31 mouse cellular contexts compared by ENCODE assay signal in genomic region chr4:149157415-149157973, GRCm38 (mm10). TPM values are rescaled to one million over a fixed set of nuclear protein-coding genes. Genes with fewer than 3 reads are reported as not detected.
DNase-seq lines count a peak whose midpoint lies in the region; ATAC-seq and TF ChIP-seq lines count a peak whose summit lies in the region.
"Had no signal": no experiment of that assay in that cellular context is flagged by ENCODE, and none has a peak within 500 bp of the region (broad histone marks: within the 10 kb centered on the region; RNA-seq: fewer than 3 reads in every experiment).

No protein-coding gene starts in this region.

- H3K36me3 ChIP-seq in intestine, postnatal 0 days (ENCODE audit: control insufficient read depth, insufficient read depth), result peaks cover 96% of the 10 kb centered on the region

- no peak for TF ChIP-seq POLR2A in lung, adult 2 months (IDR thresholded peaks at IDR 0.05; ENCODE audit: borderline replicate concordance, extremely low read depth, low read depth, low read length)

- H3K9me3 ChIP-seq in intestine, postnatal 0 days (ENCODE audit: control insufficient read depth), result no peaks in the 10 kb centered on the region
- H3K9me3 ChIP-seq: embryonic facial prominence, embryonic 13.5 days; forebrain, embryonic 13.5 days; heart, embryonic 10.5 days had no signal

- H3K4me2 ChIP-seq in intestine, postnatal 0 days (replicated peaks; ENCODE audit: low read depth), result no peak overlapping the region
- H3K4me2 ChIP-seq: embryonic facial prominence, embryonic 13.5 days; forebrain, embryonic 13.5 days; heart, embryonic 13.5 days; hindbrain, embryonic 14.5 days had no signal

- no peak overlapping the region for H3K9ac ChIP-seq in intestine, postnatal 0 days (ENCODE audit: low read depth, low read length)
- H3K9ac ChIP-seq: embryonic facial prominence, embryonic 13.5 days; forebrain, embryonic 13.5 days; heart, embryonic 13.5 days; hindbrain, embryonic 14.5 days had no signal

- no peak for TF ChIP-seq CTCF in intestine, postnatal 0 days (IDR thresholded peaks at IDR 0.05; ENCODE audit: low read depth)
- no peak for TF ChIP-seq CTCF in lung, adult 2 months (IDR thresholded peaks at IDR 0.05; ENCODE audit: insufficient read depth, low read length)

- intact Hi-C loops in left cerebral cortex, postnatal 10 days (cut with DNase I), result no loop called here

- no peaks in the 10 kb centered on the region for H3K27me3 ChIP-seq in intestine, postnatal 0 days (replicated peaks; ENCODE audit: control insufficient read depth, insufficient read depth, low read length)
- H3K27me3 ChIP-seq: embryonic facial prominence, embryonic 13.5 days; forebrain, embryonic 13.5 days; heart, embryonic 13.5 days had no signal

- peak overlapping the region; percentile 21; the same call in 1 of the 2 replicates for H3K27ac ChIP-seq in intestine, postnatal 0 days (ENCODE audit: low read depth, low read length)
- H3K27ac ChIP-seq: embryonic facial prominence, embryonic 10.5 days; embryonic facial prominence, embryonic 13.5 days; forebrain, embryonic 13.5 days; heart, adult 2 months; heart, embryonic 10.5 days; heart, embryonic 13.5 days; hindbrain, embryonic 14.5 days had no signal

- ATAC-seq in intestine, postnatal 0 days, result peak; percentile 84
- ATAC-seq: CD4-positive, CD25-positive, alpha-beta regulatory T cell, adult 4 months; forebrain, embryonic 13.5 days; forebrain, embryonic 16.5 days had no signal

- no peak overlapping the region for H3K4me3 ChIP-seq in intestine, postnatal 0 days (ENCODE audit: low read depth, low read length)
- H3K4me3 ChIP-seq in lung, adult 2 months (replicated peaks; ENCODE audit: extremely low read depth, low read depth, low read length), result no peak overlapping the region
- H3K4me3 ChIP-seq: embryonic facial prominence, embryonic 10.5 days; embryonic facial prominence, embryonic 13.5 days; erythroblast, embryonic 14.5 days; forebrain, embryonic 13.5 days; heart, adult 2 months; heart, embryonic 10.5 days; heart, embryonic 13.5 days had no signal

- WGBS in intestine, postnatal 0 days, result 58% methylated on average over 8 of the region's 8 CpGs
- WGBS in lung, adult 2 months, result 88% methylated on average over 8 of the region's 8 CpGs

- no peaks in the 10 kb centered on the region for H3K4me1 ChIP-seq in intestine, postnatal 0 days (replicated peaks; ENCODE audit: control insufficient read depth, insufficient read depth, low read length)
- no peaks in the 10 kb centered on the region for H3K4me1 ChIP-seq in lung, adult 2 months (ENCODE audit: control insufficient read depth, insufficient read depth, low read length)
- H3K4me1 ChIP-seq: embryonic facial prominence, embryonic 10.5 days; embryonic facial prominence, embryonic 13.5 days; forebrain, embryonic 13.5 days; heart, embryonic 13.5 days had no signal

- DNase-seq in ES-CJ7 (ENCODE audit: low read depth, low spot score) (peak; percentile 89), ZHBTc4 (ENCODE audit: low read depth, low spot score) (peak; percentile 87)
- no peak for DNase-seq in right cerebral cortex, adult 18-20 months
- no peak for DNase-seq in left cerebral cortex, postnatal 10 days (ENCODE audit: extremely low spot score in 1 of 2, low spot score in 2 of 2)
- DNase-seq in lung, adult 2 months, result no peak
- no peak for DNase-seq in lung, postnatal 25 days (ENCODE audit: low spot score)
- DNase-seq: adrenal gland, adult 2 months; adrenal gland, postnatal 14 days; cerebellum, adult 11 months; cerebellum, adult 2 months; cerebellum, adult 9-11 months; cerebellum, postnatal 36 days; embryo, embryonic 11 days; gastrocnemius, postnatal 10 days; gastrocnemius, postnatal 36 days; heart, adult 2 months; heart, postnatal 14 days; heart, postnatal 4 days; kidney, adult 18-20 months had no signal

RNA-seq across cellular contexts. Expression of gene Pgd, which starts 9.1 kb away (rescaled TPM):
- polyA plus RNA-seq in intestine, postnatal 0 days (2015; fragmentation: Nextera tagmentation; extraction: Ambion mirVana), result 109 and 113 TPM in 2 replicates
- total RNA-seq in left cerebral cortex, postnatal 10 days (2021), result 10 to 100 TPM; 49.0 to 49.9 TPM
- polyA plus RNA-seq in lung, adult 2 months (2012; rRNA removed), result 118 and 184 TPM in 2 replicates

RNA-seq across cellular contexts. Expression of gene Cenps, which starts 20.1 kb away (rescaled TPM):
- polyA plus RNA-seq in intestine, postnatal 0 days (2015; fragmentation: Nextera tagmentation; extraction: Ambion mirVana), result 10.6 and 12.1 TPM in 2 replicates
- total RNA-seq in left cerebral cortex, postnatal 10 days (2021), result 10 to 100 TPM; 26.1 to 32.4 TPM
- polyA plus RNA-seq in lung, adult 2 months (2012; rRNA removed), result 0.37 and 1.4 TPM in 2 replicates

RNA-seq across cellular contexts. Expression of gene Cort, which starts 30.9 kb away (rescaled TPM):
- polyA plus RNA-seq in intestine, postnatal 0 days (2015; fragmentation: Nextera tagmentation; extraction: Ambion mirVana), result not detected in 2 replicates
- 10 to 100 TPM; 11.6 to 13.4 TPM for total RNA-seq in left cerebral cortex, postnatal 10 days (2021)
- polyA plus RNA-seq in lung, adult 2 months (2012; rRNA removed), result not detected in 2 replicates
- total RNA-seq: gastrocnemius, postnatal 36 days; granulocyte monocyte progenitor cell, adult 5-6 weeks had no signal
- polyA plus RNA-seq: adrenal gland, adult 2 months; CD4-positive, CD25-positive, alpha-beta regulatory T cell, adult 4 months; forebrain, embryonic 13.5 days; heart, adult 2 months; heart, embryonic 13.5 days; heart, embryonic 16.5 days had no signal

RNA-seq across cellular contexts. Expression of gene Dffa, which starts 53.5 kb away (rescaled TPM):
- 26.9 and 28.2 TPM in 2 replicates for polyA plus RNA-seq in intestine, postnatal 0 days (2015; fragmentation: Nextera tagmentation; extraction: Ambion mirVana)
- total RNA-seq in left cerebral cortex, postnatal 10 days (2021), result 10 to 100 TPM; 55.8 to 62.7 TPM
- 15.2 and 19.4 TPM in 2 replicates for polyA plus RNA-seq in lung, adult 2 months (2012; rRNA removed)

RNA-seq across cellular contexts. Expression of gene Pex14, which starts 57.8 kb away (rescaled TPM):
- 48.9 and 56.0 TPM in 2 replicates for polyA plus RNA-seq in intestine, postnatal 0 days (2015; fragmentation: Nextera tagmentation; extraction: Ambion mirVana)
- 10 to 100 TPM; 34.8 to 36.9 TPM for total RNA-seq in left cerebral cortex, postnatal 10 days (2021)
- polyA plus RNA-seq in lung, adult 2 months (2012; rRNA removed), result 36.3 and 39.2 TPM in 2 replicates

Comparison
In these comparisons a context has a peak if more than half of its experiments do, and no peak if none do; other contexts are left out.
1. DNase-seq: peak in ES-CJ7 (single experiment) and ZHBTc4 (single experiment); none in right cerebral cortex, adult 18-20 months (single experiment), left cerebral cortex, postnatal 10 days (0 of 2), lung, adult 2 months (single experiment) and lung, postnatal 25 days (single experiment).